Mouse (Mus musculus) stomach, embryonic 16.5 days (tissue): ENCODE measurements around the gene Idua. TPM values are rescaled to one million over a fixed set of nuclear protein-coding genes. Genes with fewer than 3 reads are reported as not detected.

Experiments used
- ATAC-seq: fragments of 200-750 bp; cut with Nextera tagmentation; 2 replicates; pipeline ENCODE4 v1.8.0; 2017; ENCODE audit warnings: moderate number of reproducible peaks, moderate TSS enrichment; ENCODE audit not compliant: insufficient read depth, low FRiP score
- H3K27ac ChIP-seq: fragments of 300-500 bp; sonication (generic); 2 replicates; pipeline ENCODE4 v1.5.1; 2014; ENCODE audit warnings: low read length
- H3K27me3 ChIP-seq: fragments of 300-500 bp; sonication (generic); 2 replicates; pipeline ENCODE4 v1.6.1; 2014; ENCODE audit warnings: low read length, control low read depth, mixed read lengths; ENCODE audit not compliant: control insufficient read depth, insufficient read depth
- H3K36me3 ChIP-seq: fragments of 300-500 bp; sonication (generic); 2 replicates; pipeline ENCODE4 v1.6.1; 2014; ENCODE audit warnings: low read length; ENCODE audit not compliant: control insufficient read depth, insufficient read depth
- H3K4me1 ChIP-seq: fragments of 300-500 bp; sonication (generic); 2 replicates; pipeline ENCODE4 v1.6.1; 2014; ENCODE audit warnings: low read length, control low read depth, mixed read lengths; ENCODE audit not compliant: control insufficient read depth, insufficient read depth
- H3K4me2 ChIP-seq: fragments of 300-500 bp; sonication (generic); 2 replicates; pipeline ENCODE4 v1.6.1; 2014; ENCODE audit warnings: low read depth, low read length, mixed read lengths
- H3K4me3 ChIP-seq: fragments of 300-500 bp; sonication (generic); replicated peaks from 2 replicates; pipeline ENCODE4 v1.5.1; 2014; ENCODE audit warnings: mild to moderate bottlenecking, low read length
- H3K9ac ChIP-seq: fragments of 300-500 bp; sonication (generic); 2 replicates; pipeline ENCODE4 v1.6.1; 2014; ENCODE audit warnings: low read length
- H3K9me3 ChIP-seq: fragments of 300-500 bp; sonication (generic); replicated peaks from 2 replicates; pipeline ENCODE4 v1.6.1; 2016; ENCODE audit warnings: low read length, control low read depth; ENCODE audit not compliant: control insufficient read depth
- WGBS: fragments of 180-500 bp; shearing (Covaris S2); extraction: QIAGEN DNeasy Blood & Tissue Kit; methylation state at CpG from one replicate; pipeline ENCODE4 v1.1.7; 2014; 5-methylcytosine and 5-hydroxymethylcytosine counted together
- polyA plus RNA-seq: library from polyadenylated mRNA; unstranded; fragments of >200 nt; fragmentation: Nextera tagmentation; extraction: Ambion mirVana; gene quantifications from 2 replicates; pipeline ENCODE4 v1.2.1, GENCODE M21; 2015

Gene Idua
- polyA plus RNA-seq, 1 experiment from 2014 or later: 15.2 TPM

GRCm38 (mm10) chr5:108651823-108652222 is 8.3 kb upstream of the Idua start:
- no peaks in the 10 kb centered on the region for H3K27me3 ChIP-seq
- no peaks in the 10 kb centered on the region for H3K9me3 ChIP-seq
- no peak overlapping the region for H3K9ac ChIP-seq
- no peak overlapping the region for H3K4me2 ChIP-seq
- H3K4me1 ChIP-seq: no peaks in the 10 kb centered on the region
- H3K36me3 ChIP-seq: peaks cover 3% of the 10 kb centered on the region
- 50% methylated on average over 1 of the region's 1 CpGs for WGBS
- H3K27ac ChIP-seq: no peak overlapping the region
- H3K4me3 ChIP-seq: no peak overlapping the region
- ATAC-seq: no peak

GRCm38 (mm10) chr5:108653341-108653740 is 6.8 kb upstream of the Idua start:
- no peaks in the 10 kb centered on the region for H3K4me1 ChIP-seq
- H3K27ac ChIP-seq: no peak overlapping the region
- H3K4me3 ChIP-seq: no peak overlapping the region
- ATAC-seq: no peak
- WGBS: 85% methylated on average over 6 of the region's 6 CpGs
- H3K9ac ChIP-seq: no peak overlapping the region
- H3K4me2 ChIP-seq: no peak overlapping the region
- H3K36me3 ChIP-seq: peaks cover 3% of the 10 kb centered on the region
- no peaks in the 10 kb centered on the region for H3K9me3 ChIP-seq
- H3K27me3 ChIP-seq: no peaks in the 10 kb centered on the region

GRCm38 (mm10) chr5:108654444-108654990 is 5.6 kb upstream of the Idua start:
- Histone ChIP-seq H3K27me3 (no peaks in the 10 kb centered on the region), H3K27ac (no peak overlapping the region), H3K36me3 (peaks cover 3% of the 10 kb centered on the region), H3K9me3 (no peaks in the 10 kb centered on the region), H3K4me3 (no peak overlapping the region), H3K9ac (no peak overlapping the region), H3K4me1 (peaks cover 7% of the 10 kb centered on the region), H3K4me2 (no peak overlapping the region)
- ATAC-seq: no peak
- 92% methylated on average over 10 of the region's 10 CpGs for WGBS

GRCm38 (mm10) chr5:108655381-108655780 is 4.8 kb upstream of the Idua start:
- H3K9ac ChIP-seq: no peak overlapping the region
- H3K4me2 ChIP-seq: no peak overlapping the region
- no peaks in the 10 kb centered on the region for H3K27me3 ChIP-seq
- peaks cover 3% of the 10 kb centered on the region for H3K36me3 ChIP-seq
- 92% methylated on average over 9 of the region's 9 CpGs for WGBS
- H3K4me1 ChIP-seq: peaks cover 11% of the 10 kb centered on the region
- no peak overlapping the region for H3K4me3 ChIP-seq
- H3K27ac ChIP-seq: no peak overlapping the region
- H3K9me3 ChIP-seq: no peaks in the 10 kb centered on the region
- ATAC-seq: no peak

- Histone ChIP-seq H3K4me3 (no peak overlapping the region), H3K27ac (no peak overlapping the region), H3K4me2 (no peak overlapping the region), H3K36me3 (peaks cover 3% of the 10 kb centered on the region; the same call in 1 of the 2 replicates), H3K9me3 (no peaks in the 10 kb centered on the region), H3K9ac (no peak overlapping the region), H3K4me1 (peaks cover 11% of the 10 kb centered on the region), H3K27me3 (no peaks in the 10 kb centered on the region)
- no peak for ATAC-seq
- WGBS: 90% methylated on average over 15 of the region's 15 CpGs
These were observed 4.1 kb upstream of the Idua start for GRCm38 (mm10) chr5:108655891-108656650.

GRCm38 (mm10) chr5:108657406-108657805 is 2.7 kb upstream of the Idua start:
- H3K4me1 ChIP-seq: peaks cover 11% of the 10 kb centered on the region
- H3K9ac ChIP-seq: no peak overlapping the region
- H3K36me3 ChIP-seq: peaks cover 3% of the 10 kb centered on the region; the same call in 1 of the 2 replicates
- WGBS: 74% methylated on average over 5 of the region's 5 CpGs
- ATAC-seq: no peak
- H3K27ac ChIP-seq: no peak overlapping the region
- H3K27me3 ChIP-seq: no peaks in the 10 kb centered on the region
- H3K9me3 ChIP-seq: no peaks in the 10 kb centered on the region
- H3K4me2 ChIP-seq: no peak overlapping the region
- no peak overlapping the region for H3K4me3 ChIP-seq

GRCm38 (mm10) chr5:108658611-108659010 is 1.5 kb upstream of the Idua start:
- 86% methylated on average over 1 of the region's 1 CpGs for WGBS
- no peak for ATAC-seq

GRCm38 (mm10) chr5:108660632-108661268 is 619 bp downstream of the Idua start:
- H3K27ac ChIP-seq: no peak overlapping the region
- H3K4me3 ChIP-seq: peak overlapping the region; percentile 81
- ATAC-seq: peak; percentile 99
- peaks cover 11% of the 10 kb centered on the region for H3K4me1 ChIP-seq
- H3K27me3 ChIP-seq: no peaks in the 10 kb centered on the region
- 11% methylated on average over 36 of the region's 36 CpGs for WGBS
- peak overlapping the region; percentile 92 for H3K9ac ChIP-seq
- H3K4me2 ChIP-seq: peak overlapping the region; percentile 83
- H3K9me3 ChIP-seq: no peaks in the 10 kb centered on the region
- no peaks in the 10 kb centered on the region for H3K36me3 ChIP-seq

More at GRCm38 (mm10) chr5:108658611-108659010, 1.5 kb upstream of the Idua start:
- Histone ChIP-seq H3K9ac (no peak overlapping the region), H3K4me3 (no peak overlapping the region), H3K36me3 (peaks cover 3% of the 10 kb centered on the region; the same call in 1 of the 2 replicates), H3K27ac (no peak overlapping the region), H3K9me3 (no peaks in the 10 kb centered on the region), H3K4me2 (no peak overlapping the region), H3K27me3 (no peaks in the 10 kb centered on the region), H3K4me1 (peaks cover 11% of the 10 kb centered on the region)

GRCm38 (mm10) chr5:108662772-108663171 is 2.6 kb downstream of the Idua start:
- no peaks in the 10 kb centered on the region for H3K9me3 ChIP-seq
- ATAC-seq: no peak
- H3K9ac ChIP-seq: no peak overlapping the region
- H3K4me1 ChIP-seq: peaks cover 11% of the 10 kb centered on the region
- no peak overlapping the region for H3K4me2 ChIP-seq
- no peak overlapping the region for H3K4me3 ChIP-seq
- WGBS: 79% methylated on average over 4 of the region's 4 CpGs
- no peak overlapping the region for H3K27ac ChIP-seq
- H3K36me3 ChIP-seq: no peaks in the 10 kb centered on the region
- no peaks in the 10 kb centered on the region for H3K27me3 ChIP-seq
